Mouse (Mus musculus): ENCODE data around the gene Slc43a3. TPM values are rescaled to one million over a fixed set of nuclear protein-coding genes. Genes with fewer than 3 reads are reported as not detected.

Slc43a3 gene
- polyA plus RNA-seq, 1 experiment from 2014 or later = 57.4 TPM

- no peak for ATAC-seq (ENCODE audit: low FRiP score, low TSS enrichment)
- H3K27me3 ChIP-seq (ENCODE audit: insufficient read depth, low read length) = no peaks in the 10 kb centered on the region
- no peak overlapping the region for H3K27ac ChIP-seq (ENCODE audit: low read length)
- 92% methylated on average over 8 of the region's 8 CpGs for WGBS
- no peak overlapping the region for H3K4me2 ChIP-seq (replicated peaks; ENCODE audit: low read depth, low read length)
- no peak overlapping the region for H3K9ac ChIP-seq (replicated peaks; ENCODE audit: low read length)
- no peaks in the 10 kb centered on the region for H3K4me1 ChIP-seq (ENCODE audit: insufficient read depth, low read length)
- H3K36me3 ChIP-seq (ENCODE audit: insufficient read depth, low read length) = peaks cover 65% of the 10 kb centered on the region
- no peaks in the 10 kb centered on the region for H3K9me3 ChIP-seq (ENCODE audit: low read length)
- H3K4me3 ChIP-seq (ENCODE audit: low read length) = no peak overlapping the region
Observed at GRCm38 (mm10) chr2:84951027-84951426, 14.6 kb downstream of the Slc43a3 start.

- H3K27ac ChIP-seq (ENCODE audit: low read length) = no peak overlapping the region
- no peaks in the 10 kb centered on the region for H3K27me3 ChIP-seq (ENCODE audit: insufficient read depth, low read length)
- no peaks in the 10 kb centered on the region for H3K9me3 ChIP-seq (ENCODE audit: low read length)
- H3K4me3 ChIP-seq (ENCODE audit: low read length) = no peak overlapping the region
- H3K4me1 ChIP-seq (ENCODE audit: insufficient read depth, low read length) = no peaks in the 10 kb centered on the region
- H3K4me2 ChIP-seq (replicated peaks; ENCODE audit: low read depth, low read length) = no peak overlapping the region
- H3K9ac ChIP-seq (replicated peaks; ENCODE audit: low read length) = no peak overlapping the region
- ATAC-seq (ENCODE audit: low FRiP score, low TSS enrichment) = no peak
- WGBS = 89% methylated on average over 1 of the region's 1 CpGs
- peaks cover 63% of the 10 kb centered on the region for H3K36me3 ChIP-seq (ENCODE audit: insufficient read depth, low read length)
Observed at GRCm38 (mm10) chr2:84952251-84952650, 15.9 kb downstream of the Slc43a3 start.

GRCm38 (mm10) chr2:84952693-84953092, 16.3 kb downstream of the Slc43a3 start:
- no peak overlapping the region for H3K9ac ChIP-seq (replicated peaks; ENCODE audit: low read length)
- H3K4me1 ChIP-seq (ENCODE audit: insufficient read depth, low read length) = no peaks in the 10 kb centered on the region
- H3K4me2 ChIP-seq (replicated peaks; ENCODE audit: low read depth, low read length) = no peak overlapping the region
- no peaks in the 10 kb centered on the region for H3K27me3 ChIP-seq (ENCODE audit: insufficient read depth, low read length)
- peaks cover 64% of the 10 kb centered on the region for H3K36me3 ChIP-seq (ENCODE audit: insufficient read depth, low read length)
- 76% methylated on average over 4 of the region's 4 CpGs for WGBS
- H3K27ac ChIP-seq (ENCODE audit: low read length) = no peak overlapping the region
- H3K9me3 ChIP-seq (ENCODE audit: low read length) = no peaks in the 10 kb centered on the region
- no peak overlapping the region for H3K4me3 ChIP-seq (ENCODE audit: low read length)
- no peak for ATAC-seq (ENCODE audit: low FRiP score, low TSS enrichment)

GRCm38 (mm10) chr2:84955435-84955834, 19.1 kb downstream of the Slc43a3 start:
- Histone ChIP-seq H3K4me2 (replicated peaks; ENCODE audit: low read depth, low read length) (no peak overlapping the region), H3K4me1 (ENCODE audit: insufficient read depth, low read length) (no peaks in the 10 kb centered on the region), H3K9me3 (ENCODE audit: low read length) (no peaks in the 10 kb centered on the region), H3K27ac (ENCODE audit: low read length) (no peak overlapping the region), H3K9ac (replicated peaks; ENCODE audit: low read length) (no peak overlapping the region), H3K4me3 (ENCODE audit: low read length) (no peak overlapping the region), H3K36me3 (ENCODE audit: insufficient read depth, low read length) (peaks cover 59% of the 10 kb centered on the region), H3K27me3 (ENCODE audit: insufficient read depth, low read length) (no peaks in the 10 kb centered on the region)
- ATAC-seq (ENCODE audit: low FRiP score, low TSS enrichment) = no peak
- WGBS = 91% methylated on average over 9 of the region's 9 CpGs

GRCm38 (mm10) chr2:84956274-84956673, 19.9 kb downstream of the Slc43a3 start:
- no peak overlapping the region for H3K4me2 ChIP-seq (replicated peaks; ENCODE audit: low read depth, low read length)
- 62% methylated on average over 5 of the region's 5 CpGs for WGBS
- H3K4me1 ChIP-seq (ENCODE audit: insufficient read depth, low read length) = no peaks in the 10 kb centered on the region
- H3K27ac ChIP-seq (ENCODE audit: low read length) = no peak overlapping the region
- H3K9me3 ChIP-seq (ENCODE audit: low read length) = no peaks in the 10 kb centered on the region
- peaks cover 51% of the 10 kb centered on the region for H3K36me3 ChIP-seq (ENCODE audit: insufficient read depth, low read length)
- no peaks in the 10 kb centered on the region for H3K27me3 ChIP-seq (ENCODE audit: insufficient read depth, low read length)
- peak; percentile 57; the same call in 1 of the 2 replicates for ATAC-seq (ENCODE audit: low FRiP score, low TSS enrichment)
- H3K4me3 ChIP-seq (ENCODE audit: low read length) = no peak overlapping the region
- no peak overlapping the region for H3K9ac ChIP-seq (replicated peaks; ENCODE audit: low read length)

GRCm38 (mm10) chr2:84958588-84959264, 22.3 kb downstream of the Slc43a3 start:
- no peaks in the 10 kb centered on the region for H3K27me3 ChIP-seq (ENCODE audit: insufficient read depth, low read length)
- 89% methylated on average over 11 of the region's 11 CpGs for WGBS
- no peak overlapping the region for H3K4me2 ChIP-seq (replicated peaks; ENCODE audit: low read depth, low read length)

GRCm38 (mm10) chr2:84961300-84961699, 24.9 kb downstream of the Slc43a3 start:
- peaks cover 20% of the 10 kb centered on the region for H3K36me3 ChIP-seq (ENCODE audit: insufficient read depth, low read length)
- H3K27me3 ChIP-seq (ENCODE audit: insufficient read depth, low read length) = no peaks in the 10 kb centered on the region
- no peak overlapping the region for H3K4me2 ChIP-seq (replicated peaks; ENCODE audit: low read depth, low read length)
- H3K9ac ChIP-seq (replicated peaks; ENCODE audit: low read length) = no peak overlapping the region
- H3K27ac ChIP-seq (ENCODE audit: low read length) = no peak overlapping the region
- no peaks in the 10 kb centered on the region for H3K9me3 ChIP-seq (ENCODE audit: low read length)
- WGBS = 63% methylated on average over 2 of the region's 2 CpGs
- peak; percentile 29; the same call in 1 of the 2 replicates for ATAC-seq (ENCODE audit: low FRiP score, low TSS enrichment)
- no peak overlapping the region for H3K4me3 ChIP-seq (ENCODE audit: low read length)
- H3K4me1 ChIP-seq (ENCODE audit: insufficient read depth, low read length) = no peaks in the 10 kb centered on the region

More at GRCm38 (mm10) chr2:84958588-84959264, 22.3 kb downstream of the Slc43a3 start:
- no peaks in the 10 kb centered on the region for H3K4me1 ChIP-seq (ENCODE audit: insufficient read depth, low read length)
- no peaks in the 10 kb centered on the region for H3K9me3 ChIP-seq (ENCODE audit: low read length)
- no peak for ATAC-seq (ENCODE audit: low FRiP score, low TSS enrichment)
- H3K36me3 ChIP-seq (ENCODE audit: insufficient read depth, low read length) = peaks cover 36% of the 10 kb centered on the region
- H3K9ac ChIP-seq (replicated peaks; ENCODE audit: low read length) = no peak overlapping the region
- no peak overlapping the region for H3K27ac ChIP-seq (ENCODE audit: low read length)
- no peak overlapping the region for H3K4me3 ChIP-seq (ENCODE audit: low read length)

GRCm38 (mm10) chr2:84961901-84962300, 25.5 kb downstream of the Slc43a3 start:
- no peaks in the 10 kb centered on the region for H3K4me1 ChIP-seq (ENCODE audit: insufficient read depth, low read length)
- no peak overlapping the region for H3K27ac ChIP-seq (ENCODE audit: low read length)
- no peak overlapping the region for H3K4me2 ChIP-seq (replicated peaks; ENCODE audit: low read depth, low read length)
- no peak overlapping the region for H3K4me3 ChIP-seq (ENCODE audit: low read length)
- ATAC-seq (ENCODE audit: low FRiP score, low TSS enrichment) = no peak
- peaks cover 16% of the 10 kb centered on the region for H3K36me3 ChIP-seq (ENCODE audit: insufficient read depth, low read length)
- H3K27me3 ChIP-seq (ENCODE audit: insufficient read depth, low read length) = no peaks in the 10 kb centered on the region
- 76% methylated on average over 3 of the region's 3 CpGs for WGBS
- H3K9ac ChIP-seq (replicated peaks; ENCODE audit: low read length) = no peak overlapping the region
- no peaks in the 10 kb centered on the region for H3K9me3 ChIP-seq (ENCODE audit: low read length)

GRCm38 (mm10) chr2:84962906-84963507, 26.6 kb downstream of the Slc43a3 start:
- ATAC-seq (ENCODE audit: low FRiP score, low TSS enrichment) = no peak
- H3K4me3 ChIP-seq (ENCODE audit: low read length) = no peak overlapping the region
- no peak overlapping the region for H3K27ac ChIP-seq (ENCODE audit: low read length)
- H3K4me1 ChIP-seq (ENCODE audit: insufficient read depth, low read length) = no peaks in the 10 kb centered on the region
- no peak overlapping the region for H3K9ac ChIP-seq (replicated peaks; ENCODE audit: low read length)
- no peaks in the 10 kb centered on the region for H3K27me3 ChIP-seq (ENCODE audit: insufficient read depth, low read length)
- H3K9me3 ChIP-seq (ENCODE audit: low read length) = no peaks in the 10 kb centered on the region
- H3K36me3 ChIP-seq (ENCODE audit: insufficient read depth, low read length) = peaks cover 6% of the 10 kb centered on the region
- no peak overlapping the region for H3K4me2 ChIP-seq (replicated peaks; ENCODE audit: low read depth, low read length)
- 43% methylated on average over 6 of the region's 6 CpGs for WGBS

- H3K27ac ChIP-seq (ENCODE audit: low read length) = no peak overlapping the region
- H3K4me1 ChIP-seq (ENCODE audit: insufficient read depth, low read length) = no peaks in the 10 kb centered on the region
- no peak overlapping the region for H3K4me3 ChIP-seq (ENCODE audit: low read length)
- H3K9ac ChIP-seq (replicated peaks; ENCODE audit: low read length) = no peak overlapping the region
- WGBS = 78% methylated on average over 7 of the region's 7 CpGs
- no peaks in the 10 kb centered on the region for H3K9me3 ChIP-seq (ENCODE audit: low read length)
- no peaks in the 10 kb centered on the region for H3K27me3 ChIP-seq (ENCODE audit: insufficient read depth, low read length)
- no peak for ATAC-seq (ENCODE audit: low FRiP score, low TSS enrichment)
- H3K36me3 ChIP-seq (ENCODE audit: insufficient read depth, low read length) = no peaks in the 10 kb centered on the region
- H3K4me2 ChIP-seq (replicated peaks; ENCODE audit: low read depth, low read length) = no peak overlapping the region
Observed at GRCm38 (mm10) chr2:84964111-84964801, 27.9 kb downstream of the Slc43a3 start.

Measured in kidney, embryonic 16.5 days (tissue).